Mouse (Mus musculus): ENCODE results near the gene Nckap5l. TPM values are rescaled to one million over a fixed set of nuclear protein-coding genes. Genes with fewer than 3 reads are reported as not detected.

Gene Nckap5l
- polyA plus RNA-seq, 1 experiment: 14.4 TPM

DNA sequence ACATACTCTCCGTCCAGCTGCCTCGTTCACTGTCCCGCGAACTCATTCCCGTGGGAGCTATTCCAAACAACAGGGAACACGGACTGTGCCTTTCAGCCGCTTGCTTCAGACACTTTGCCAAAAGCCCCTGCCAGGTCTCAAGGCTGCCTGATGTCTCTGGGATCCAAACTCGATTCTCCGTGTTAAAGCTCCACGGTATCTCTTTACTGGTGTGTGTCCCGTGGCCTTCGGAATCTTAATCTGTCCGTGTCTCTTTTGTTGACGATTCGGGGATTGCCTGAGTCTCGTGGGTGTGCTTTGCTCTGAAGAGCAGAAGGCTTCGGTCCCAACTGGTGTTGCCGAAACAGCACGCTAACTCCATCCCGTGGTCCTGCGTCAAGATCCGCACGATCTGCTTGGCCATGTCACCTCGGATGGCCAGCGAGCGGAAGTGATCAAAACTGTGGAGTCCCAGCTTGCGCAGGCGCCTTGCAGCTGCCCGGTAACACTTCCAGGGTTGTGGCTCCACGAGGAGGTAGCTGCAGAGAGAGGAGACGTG, 12.7 kb upstream of the Nckap5l start:
- no peak for DNase-seq (ENCODE audit: extremely low spot score in 1 of 2, low spot score in 1 of 2)

DNA sequence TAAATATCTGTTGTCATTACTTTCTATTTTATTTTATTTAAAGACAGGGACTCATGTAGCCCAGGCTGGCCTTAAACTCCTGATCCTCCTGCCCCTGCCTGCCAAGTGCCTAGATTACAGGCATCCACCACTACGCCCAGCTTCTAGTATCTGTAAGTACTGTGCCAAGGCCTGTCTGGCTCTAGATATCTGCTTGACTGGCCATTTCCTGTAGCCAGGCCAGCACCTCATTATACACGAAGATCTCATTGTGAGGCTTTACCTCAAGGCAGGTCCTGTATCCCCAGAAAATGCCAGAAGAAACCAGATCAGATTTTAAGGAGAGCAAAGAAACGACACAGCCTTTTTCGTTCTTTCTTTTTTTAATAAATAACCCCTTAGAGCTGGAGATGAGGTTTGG, 12.2 kb upstream of the Nckap5l start:
- no peak for DNase-seq (ENCODE audit: extremely low spot score in 1 of 2, low spot score in 1 of 2)

DNA sequence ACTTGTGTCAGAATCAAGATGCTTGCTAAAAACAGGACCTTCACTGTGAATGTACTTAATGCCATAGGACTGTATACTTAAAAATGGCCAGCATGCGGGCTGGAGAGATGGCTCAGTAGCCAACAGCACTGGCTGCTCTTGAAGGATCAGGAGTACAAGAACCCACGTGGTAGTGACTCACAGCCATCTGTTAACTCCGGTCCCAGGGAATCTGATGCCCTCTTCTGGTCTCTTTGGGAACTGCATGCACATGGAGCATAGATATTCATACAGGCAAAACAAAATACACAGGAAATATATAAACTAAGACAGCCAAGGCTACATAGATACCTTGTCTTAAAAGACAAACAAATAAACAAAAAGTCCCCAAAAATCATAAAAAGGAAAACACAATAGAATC, 11.5 kb upstream of the Nckap5l start:
- DNase-seq (ENCODE audit: extremely low spot score in 1 of 2, low spot score in 1 of 2): peak; percentile 63 to 87

DNA sequence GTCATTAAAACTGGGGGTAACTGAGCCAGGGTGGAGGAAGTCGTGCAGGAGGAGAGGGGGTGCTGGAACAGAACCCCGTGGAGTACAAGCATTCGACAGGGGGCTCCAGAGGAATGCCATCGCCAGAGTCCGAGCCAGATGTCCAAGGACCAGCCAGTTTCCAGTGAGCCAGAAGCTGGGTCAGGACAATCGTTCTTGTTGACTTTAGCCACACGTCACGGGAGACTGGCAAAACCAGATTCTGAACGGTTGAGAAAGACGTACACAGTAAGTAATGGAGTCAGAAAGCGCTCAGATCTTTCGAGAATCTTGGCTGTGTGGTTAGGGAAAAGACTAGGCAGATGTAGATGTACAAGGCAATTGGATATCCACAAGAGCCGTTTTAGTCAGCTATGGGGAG, 5.6 kb upstream of the Nckap5l start:
- no peak for DNase-seq (ENCODE audit: extremely low spot score in 1 of 2, low spot score in 1 of 2)

GRCm38 (mm10) chr15:99456963-99457605, 464 bp downstream of the Nckap5l start:
- DNase-seq (ENCODE audit: extremely low spot score in 1 of 2, low spot score in 1 of 2): peak in 1 of 2 experiments; percentile 46

DNA sequence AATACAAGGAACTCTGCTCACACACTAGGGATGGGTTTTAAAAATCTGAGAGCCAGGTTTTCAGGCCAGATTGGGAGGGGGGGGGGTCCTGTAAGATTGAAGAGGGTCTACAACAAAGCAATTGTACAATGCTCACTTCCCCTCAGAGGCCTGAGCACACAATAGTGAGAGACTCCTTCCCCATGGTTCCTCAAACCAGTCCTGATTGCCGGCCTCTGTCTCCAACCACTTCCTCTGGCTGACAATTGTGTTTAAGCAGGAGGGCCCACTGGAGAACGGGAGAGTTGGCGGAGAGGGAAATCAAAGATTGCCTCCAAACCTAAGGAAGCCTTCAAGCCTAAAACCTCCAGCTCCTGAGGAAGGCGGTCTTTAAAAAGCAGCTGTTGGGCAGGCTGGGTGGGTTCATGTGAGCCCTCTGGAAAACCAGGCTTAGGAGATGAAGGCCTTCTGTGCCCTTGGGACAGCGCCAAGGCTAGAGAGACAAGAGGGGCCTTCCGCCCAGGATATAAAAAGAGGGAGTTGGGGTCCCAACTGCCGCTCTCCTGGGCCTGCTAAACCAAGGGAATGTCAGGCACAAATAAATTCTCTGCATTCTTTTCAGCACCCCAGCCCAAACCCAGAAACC, 1.1 kb downstream of the Nckap5l start:
- DNase-seq (ENCODE audit: extremely low spot score in 1 of 2, low spot score in 1 of 2): no peak

DNA sequence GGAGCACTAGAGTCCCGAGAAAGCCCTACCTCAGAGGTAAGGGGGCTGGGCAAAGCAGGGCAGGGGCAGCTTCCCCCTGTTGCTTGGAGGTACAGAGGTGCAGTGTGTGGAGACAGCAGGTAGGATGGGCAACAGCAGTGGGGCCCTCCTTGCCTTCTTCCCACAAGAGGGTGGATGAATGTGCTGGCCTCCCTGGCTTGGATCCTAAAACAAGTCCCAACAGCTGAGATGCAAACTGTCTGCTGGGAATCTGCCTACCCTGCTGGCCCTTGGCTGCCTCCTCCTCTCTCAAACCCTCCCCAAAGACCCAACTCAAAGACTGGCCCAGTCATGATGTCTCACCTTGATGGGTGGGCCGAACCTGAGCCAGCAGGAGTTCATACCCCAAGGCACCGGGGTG, 2.1 kb downstream of the Nckap5l start:
- DNase-seq (ENCODE audit: extremely low spot score in 1 of 2, low spot score in 1 of 2): no peak

DNA sequence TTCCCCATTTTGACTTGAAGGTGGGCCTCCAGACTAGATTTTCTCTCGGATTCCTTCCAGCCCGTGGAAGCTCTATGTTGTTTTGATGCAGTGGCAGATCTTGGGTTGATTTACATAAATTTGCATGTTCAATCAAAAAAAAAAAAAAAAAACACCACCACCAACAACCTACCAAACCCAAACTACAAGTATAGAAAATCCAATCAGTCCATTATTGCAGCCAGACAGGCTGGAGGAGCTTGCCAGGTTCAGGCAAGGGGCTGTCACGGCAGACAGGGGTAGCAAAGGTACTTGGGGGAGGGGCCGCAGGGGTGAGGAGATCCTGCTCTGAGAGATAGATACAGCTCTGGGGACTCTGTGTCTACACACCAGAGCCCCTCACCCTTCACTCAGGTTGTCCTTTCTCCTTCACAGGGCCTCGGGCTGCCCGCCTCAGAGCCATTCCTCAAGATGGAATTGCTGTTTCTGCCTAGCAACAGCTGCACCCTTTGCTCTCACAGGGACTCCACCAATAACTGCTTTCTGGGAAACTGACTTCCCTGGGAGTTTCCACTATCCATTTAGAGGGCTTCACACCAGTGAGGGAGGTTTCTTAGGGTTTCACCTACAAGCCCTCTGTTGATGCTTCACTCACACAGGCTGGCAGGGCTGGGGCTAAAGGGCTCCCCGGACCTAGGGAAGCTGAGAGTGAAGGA, 2.8 kb downstream of the Nckap5l start:
- DNase-seq (ENCODE audit: extremely low spot score in 1 of 2, low spot score in 1 of 2): no peak

DNA sequence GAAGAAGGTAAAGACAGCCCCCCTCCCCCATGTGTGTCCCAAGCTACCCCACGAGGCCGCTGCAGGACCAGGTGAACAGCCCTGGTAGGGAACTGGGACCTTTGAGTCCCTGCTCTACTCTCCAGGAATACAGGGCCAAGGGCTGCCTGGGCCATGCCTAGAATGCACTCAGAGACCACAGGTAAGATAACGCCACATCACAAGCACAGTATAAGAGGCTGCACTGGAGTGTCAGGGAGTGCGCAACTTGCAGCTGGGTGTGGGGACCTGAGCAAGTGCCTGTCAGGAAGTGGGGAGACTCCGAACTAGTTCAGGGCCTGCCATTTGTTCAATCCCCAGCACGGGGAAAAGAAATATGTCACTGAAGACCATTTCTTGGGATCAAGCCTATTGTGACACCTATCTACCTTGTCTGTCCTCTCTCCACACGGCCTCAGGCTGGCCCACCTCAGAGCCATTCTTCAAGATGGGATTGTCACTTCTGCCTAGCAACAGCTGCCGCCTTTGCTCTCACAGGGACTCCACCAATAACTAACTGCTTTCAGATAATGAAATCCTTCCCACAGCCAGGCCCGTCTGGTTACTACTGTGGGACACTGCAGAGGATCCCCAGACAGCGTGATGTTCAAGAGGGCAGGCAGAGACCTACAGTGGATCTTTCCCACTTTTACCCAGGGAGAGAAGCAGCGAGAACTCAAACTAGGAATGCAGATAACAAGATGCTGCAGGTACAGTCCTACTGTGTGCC, 4.2 kb downstream of the Nckap5l start:
- DNase-seq (ENCODE audit: extremely low spot score in 1 of 2, low spot score in 1 of 2): no peak

DNA sequence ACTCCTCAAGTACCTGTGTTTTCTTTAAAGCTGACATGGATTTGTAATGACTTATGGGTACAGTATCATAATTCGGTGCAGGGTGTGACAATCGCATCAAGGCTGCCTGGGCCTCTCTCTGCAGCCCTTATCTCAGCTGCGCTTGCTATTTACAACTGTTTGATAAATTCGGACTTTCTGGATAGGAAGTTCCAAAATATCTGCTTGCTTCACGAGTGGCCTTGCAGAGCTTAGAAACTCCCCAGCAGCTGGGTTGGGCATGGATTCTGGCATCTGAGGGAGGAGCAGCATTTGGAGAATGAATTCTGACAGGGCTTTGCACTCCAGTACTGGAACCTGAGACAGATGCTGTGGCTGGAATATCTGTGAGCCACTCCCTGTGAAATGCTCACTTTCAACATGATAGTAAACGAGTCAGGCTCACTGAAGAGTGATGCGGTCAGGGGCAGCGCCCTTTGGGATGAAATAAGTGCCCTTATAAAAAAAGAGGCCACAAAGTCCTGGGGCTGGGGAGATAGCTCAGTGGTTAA, 7.7 kb downstream of the Nckap5l start:
- no peak for DNase-seq (ENCODE audit: extremely low spot score in 1 of 2, low spot score in 1 of 2)

- peak; percentile 36 to 64 for DNase-seq (ENCODE audit: extremely low spot score in 1 of 2, low spot score in 1 of 2)
Observed at GRCm38 (mm10) chr15:99449131-99449750, 8.3 kb downstream of the Nckap5l start.

DNA sequence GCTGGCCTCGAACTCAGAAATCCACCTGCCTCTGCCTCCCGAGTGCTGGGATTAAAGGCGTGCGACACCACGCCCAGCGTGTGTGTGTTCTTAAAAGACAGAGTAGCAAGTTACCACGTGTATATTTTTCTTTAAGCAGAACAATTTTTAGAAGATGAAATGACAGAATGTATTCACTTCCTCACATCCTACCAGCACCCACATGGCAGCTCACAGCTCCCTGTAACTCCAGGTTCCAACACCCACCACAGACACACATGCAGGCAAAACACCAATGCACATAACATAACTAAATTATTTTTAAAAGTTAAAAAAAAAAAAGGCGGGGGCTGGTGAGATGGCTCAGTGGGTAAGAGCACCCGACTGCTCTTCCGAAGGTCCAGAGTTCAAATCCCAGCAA, 11.4 kb downstream of the Nckap5l start:
- peak in 1 of 2 experiments; percentile 26 for DNase-seq (ENCODE audit: extremely low spot score in 1 of 2, low spot score in 1 of 2)

- no peak for DNase-seq (ENCODE audit: extremely low spot score in 1 of 2, low spot score in 1 of 2)
Observed at GRCm38 (mm10) chr15:99445567-99445966, 12.0 kb downstream of the Nckap5l start.

GRCm38 (mm10) chr15:99442358-99442757, 15.2 kb downstream of the Nckap5l start:
- no peak for DNase-seq (ENCODE audit: extremely low spot score in 1 of 2, low spot score in 1 of 2)

DNA sequence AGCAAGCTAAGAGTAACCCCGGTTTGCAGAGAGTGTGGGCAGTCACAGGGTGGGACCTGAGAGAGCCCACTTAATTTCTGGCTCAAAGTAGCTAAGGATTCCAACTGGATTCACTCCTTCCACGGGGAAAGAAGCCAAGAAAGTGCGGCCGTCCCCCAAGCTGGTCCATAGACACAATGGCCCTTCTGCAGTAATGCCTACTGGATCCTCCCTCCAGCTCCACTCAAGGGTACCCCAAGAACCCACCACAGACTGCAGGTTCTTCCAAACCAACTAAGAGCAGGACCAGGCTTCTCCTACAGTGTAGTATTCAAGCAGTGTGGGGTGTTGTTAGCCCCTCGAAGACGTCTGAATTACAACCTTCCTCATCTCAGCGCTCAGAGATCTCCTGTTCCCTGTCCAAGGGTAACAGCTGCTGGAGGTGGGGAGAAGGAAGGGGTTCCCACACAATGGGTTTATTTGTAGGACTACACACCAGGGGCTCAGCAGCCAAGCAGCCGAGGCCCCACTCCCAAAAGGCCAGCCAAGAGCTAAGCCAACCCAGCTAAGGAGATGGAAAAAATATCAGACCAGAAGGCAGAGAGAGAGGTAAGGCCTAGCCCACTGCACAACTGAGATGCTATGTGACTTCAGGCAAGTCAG, 16.6 kb downstream of the Nckap5l start:
- DNase-seq (ENCODE audit: extremely low spot score in 1 of 2, low spot score in 1 of 2): no peak

GRCm38 (mm10) chr15:99440112-99440815, 17.3 kb downstream of the Nckap5l start:
- DNase-seq (ENCODE audit: extremely low spot score in 1 of 2, low spot score in 1 of 2): no peak

- no peak for DNase-seq (ENCODE audit: extremely low spot score in 1 of 2, low spot score in 1 of 2)
Observed at GRCm38 (mm10) chr15:99438966-99439698, 18.4 kb downstream of the Nckap5l start.

GRCm38 (mm10) chr15:99433913-99434312, 23.6 kb downstream of the Nckap5l start:
- no peak for DNase-seq (ENCODE audit: extremely low spot score in 1 of 2, low spot score in 1 of 2)

Data from frontal cortex, adult 2 months (tissue).